Mouse (Mus musculus) hindbrain, postnatal 0 days (tissue): ENCODE data around the gene Slc16a9. TPM values are rescaled to one million over a fixed set of nuclear protein-coding genes. Genes with fewer than 3 reads are reported as not detected.

Experiments
- ATAC-seq: fragments of 200-750 bp; cut with Nextera tagmentation; 2 replicates; pipeline ENCODE4 v1.8.0; 2017; ENCODE audit warnings: mild to moderate bottlenecking, moderate TSS enrichment, moderate library complexity
- DNase-seq: peaks from one replicate; pipeline ENCODE4 v3.0.0-alpha.2; 2015; ENCODE audit warnings: low spot score
- H3K27ac ChIP-seq: fragments of 300-500 bp; sonication (generic); 2 replicates; pipeline ENCODE4 v1.5.1; 2014; ENCODE audit warnings: mild to moderate bottlenecking
- H3K27me3 ChIP-seq: fragments of 300-500 bp; sonication (generic); 2 replicates; pipeline ENCODE4 v1.6.1; 2014; ENCODE audit warnings: low read length, mixed read lengths; ENCODE audit not compliant: insufficient read depth
- H3K36me3 ChIP-seq: fragments of 300-500 bp; sonication (generic); 2 replicates; pipeline ENCODE4 v1.6.1; 2014; ENCODE audit warnings: low read length, mixed read lengths; ENCODE audit not compliant: insufficient read depth
- H3K4me1 ChIP-seq: fragments of 300-500 bp; sonication (generic); 2 replicates; pipeline ENCODE4 v1.6.1; 2014; ENCODE audit warnings: antibody characterized with exemption, low read length, mixed read lengths; ENCODE audit not compliant: insufficient read depth
- H3K4me2 ChIP-seq: fragments of 300-500 bp; sonication (generic); 2 replicates; pipeline ENCODE4 v1.6.1; 2014; ENCODE audit warnings: low read depth, mild to moderate bottlenecking, low read length, moderate library complexity, mixed read lengths
- H3K4me3 ChIP-seq: fragments of 300-500 bp; sonication (generic); 2 replicates; pipeline ENCODE4 v1.5.1; 2014; ENCODE audit warnings: low read length
- H3K9ac ChIP-seq: fragments of 300-500 bp; sonication (generic); replicated peaks from 2 replicates; pipeline ENCODE4 v1.6.1; 2014; ENCODE audit warnings: mild to moderate bottlenecking, low read length, moderate library complexity, mixed read lengths
- H3K9me3 ChIP-seq: fragments of 300-500 bp; sonication (generic); 2 replicates; pipeline ENCODE4 v1.6.1; 2016; ENCODE audit warnings: low read length, mixed read lengths
- CTCF ChIP-seq: IDR thresholded peaks from 2 replicates; pipeline ENCODE4 v1.5.1; 2016; ENCODE audit warnings: antibody characterized with exemption, control low read depth, low read depth
- WGBS: fragments of 180-500 bp; shearing (Covaris S2); extraction: QIAGEN DNeasy Blood & Tissue Kit; methylation state at CpG from one replicate; pipeline ENCODE4 v1.1.7; 2014; 5-methylcytosine and 5-hydroxymethylcytosine counted together
- polyA plus RNA-seq: library from polyadenylated mRNA; unstranded; fragments of >200 nt; fragmentation: Nextera tagmentation; extraction: Ambion mirVana; gene quantifications from 2 replicates; pipeline ENCODE4 v1.2.1, GENCODE M21; 2015
- total RNA-seq: library from RNA; depleted of rRNA; stranded (reverse); fragments of >200 nt; gene quantifications from 2 replicates; pipeline ENCODE4 v1.2.3, GENCODE M21; 2014

Gene Slc16a9
- total and polyA plus RNA-seq, 2 experiments from 2014 or later = 4.7 to 11.6 TPM

DNA sequence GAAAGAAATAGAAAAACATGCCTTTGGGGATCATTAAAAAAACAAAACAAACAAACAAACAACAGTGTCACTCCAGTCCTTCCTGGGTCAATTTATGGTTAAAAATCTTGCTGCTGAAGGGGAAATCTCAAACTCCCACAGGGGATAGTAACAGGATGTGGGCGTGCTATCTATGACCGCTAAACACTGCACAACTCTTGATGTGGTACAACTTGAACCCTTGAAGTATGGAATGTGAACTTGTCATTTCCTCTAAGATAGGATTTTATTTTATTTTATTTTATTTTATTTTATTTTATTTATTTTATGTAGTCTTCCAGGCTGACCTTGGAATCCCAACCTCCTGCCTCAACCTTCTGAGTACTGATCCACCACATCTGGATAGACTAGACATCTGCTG is 54.2 kb downstream of the Slc16a9 start:
- DNase-seq = no peak
- TF ChIP-seq CTCF = no peak
- no peaks in the 10 kb centered on the region for H3K9me3 ChIP-seq
- no peak for ATAC-seq
- H3K27me3 ChIP-seq = no peaks in the 10 kb centered on the region
- no peaks in the 10 kb centered on the region for H3K36me3 ChIP-seq
- no peaks in the 10 kb centered on the region for H3K4me1 ChIP-seq
- no peak overlapping the region for H3K9ac ChIP-seq
- no peak overlapping the region for H3K4me2 ChIP-seq
- no peak overlapping the region for H3K4me3 ChIP-seq
- WGBS = 80% methylated on average over 2 of the region's 2 CpGs
- H3K27ac ChIP-seq = no peak overlapping the region

DNA sequence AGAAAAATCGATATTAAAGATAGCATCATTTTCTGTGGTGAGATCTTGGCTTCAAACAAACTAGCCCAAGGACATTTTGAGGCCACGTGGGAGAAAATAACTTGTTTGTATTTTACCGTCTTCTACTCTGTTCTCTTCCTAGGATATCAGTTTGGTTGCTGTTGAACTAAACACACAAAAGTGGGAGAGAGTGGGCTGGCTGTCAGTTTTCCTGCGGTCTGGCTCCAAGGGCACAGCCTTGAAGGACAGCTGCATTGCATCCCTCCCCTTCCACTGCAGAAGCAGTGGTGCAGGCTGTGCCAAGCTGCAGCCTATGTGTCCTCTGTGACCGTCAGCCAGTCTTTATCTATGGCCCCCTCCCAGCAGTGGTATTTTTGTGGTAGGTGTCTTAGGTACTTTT is 54.8 kb downstream of the Slc16a9 start:
- H3K36me3 ChIP-seq = no peaks in the 10 kb centered on the region
- H3K9me3 ChIP-seq = no peaks in the 10 kb centered on the region
- H3K27me3 ChIP-seq = no peaks in the 10 kb centered on the region
- H3K4me1 ChIP-seq = no peaks in the 10 kb centered on the region
- TF ChIP-seq CTCF = no peak
- no peak for DNase-seq
- H3K4me2 ChIP-seq = no peak overlapping the region
- H3K27ac ChIP-seq = no peak overlapping the region
- H3K4me3 ChIP-seq = no peak overlapping the region
- no peak overlapping the region for H3K9ac ChIP-seq
- 53% methylated on average over 5 of the region's 5 CpGs for WGBS
- ATAC-seq = no peak

DNA sequence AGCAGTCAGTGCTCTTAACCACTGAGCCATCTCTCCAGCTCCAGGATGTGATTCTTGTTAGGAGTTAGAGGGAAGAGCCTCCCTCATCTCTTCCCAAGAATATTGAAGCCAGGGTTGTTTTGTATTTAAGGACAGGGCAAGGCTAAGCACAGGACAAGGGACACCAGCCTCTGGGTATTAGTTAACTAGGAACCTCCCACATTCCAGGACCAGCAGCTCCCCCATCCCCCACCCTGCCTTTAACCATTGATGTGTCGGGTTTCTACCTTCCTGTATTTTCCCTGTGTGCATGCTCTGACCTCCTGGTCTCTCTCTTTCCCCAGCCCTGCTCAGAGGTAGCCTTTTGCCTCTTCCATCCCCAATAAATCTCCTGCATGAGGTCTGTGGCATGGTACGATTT is 56.3 kb downstream of the Slc16a9 start:
- no peak for DNase-seq
- no peaks in the 10 kb centered on the region for H3K36me3 ChIP-seq
- H3K27me3 ChIP-seq = no peaks in the 10 kb centered on the region
- WGBS = 48% methylated on average over 2 of the region's 2 CpGs
- no peak overlapping the region for H3K4me2 ChIP-seq
- H3K9ac ChIP-seq = no peak overlapping the region
- TF ChIP-seq CTCF = no peak
- H3K4me3 ChIP-seq = no peak overlapping the region
- no peak for ATAC-seq
- no peaks in the 10 kb centered on the region for H3K9me3 ChIP-seq
- no peaks in the 10 kb centered on the region for H3K4me1 ChIP-seq
- H3K27ac ChIP-seq = no peak overlapping the region

DNA sequence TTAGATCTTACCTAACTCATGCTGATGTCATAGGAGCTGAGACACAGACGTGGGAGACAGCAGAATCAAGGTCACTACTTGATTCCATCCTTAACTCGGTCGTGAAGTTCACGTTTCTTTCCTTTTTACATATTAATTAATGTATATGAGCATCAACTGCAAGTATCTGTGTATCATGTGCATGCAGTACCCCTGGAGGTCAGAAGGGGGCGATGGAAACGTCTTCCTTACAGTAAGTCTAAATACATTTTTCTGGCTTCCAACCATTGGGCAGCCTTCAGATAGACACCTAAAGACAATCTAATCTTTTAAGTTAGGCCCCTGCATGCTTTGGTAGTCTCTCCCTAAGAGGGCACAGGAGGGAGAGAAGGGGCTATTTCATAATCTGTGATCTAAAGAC is 58.3 kb downstream of the Slc16a9 start:
- Histone ChIP-seq H3K9me3 (no peaks in the 10 kb centered on the region), H3K4me1 (no peaks in the 10 kb centered on the region), H3K36me3 (no peaks in the 10 kb centered on the region), H3K27me3 (no peaks in the 10 kb centered on the region), H3K27ac (no peak overlapping the region), H3K4me3 (no peak overlapping the region), H3K9ac (no peak overlapping the region), H3K4me2 (no peak overlapping the region)
- DNase-seq (peak; percentile 27), ATAC-seq (no peak)
- TF ChIP-seq CTCF = peak; percentile 55
- 87% methylated on average over 6 of the region's 6 CpGs for WGBS

DNA sequence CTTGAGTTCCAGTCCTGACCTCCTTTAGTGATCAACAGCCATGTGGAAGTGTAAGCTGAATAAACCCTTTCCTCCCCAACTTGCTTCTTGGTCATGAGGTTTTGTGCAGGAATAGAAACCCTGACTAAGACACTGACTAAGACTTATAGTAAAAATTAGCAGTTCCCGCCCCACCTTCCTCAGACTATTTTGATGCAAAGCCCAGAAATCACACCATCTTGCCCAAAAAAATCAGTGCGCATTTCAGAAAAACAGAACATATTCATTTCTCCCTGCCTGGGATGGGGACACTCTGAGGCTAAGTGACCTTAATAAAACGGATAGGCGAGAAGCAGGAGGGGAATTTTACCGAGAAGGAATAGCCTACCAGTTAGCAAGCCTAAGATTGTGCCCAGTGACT is 60.8 kb downstream of the Slc16a9 start:
- no peaks in the 10 kb centered on the region for H3K36me3 ChIP-seq
- H3K9ac ChIP-seq = no peak overlapping the region
- no peaks in the 10 kb centered on the region for H3K27me3 ChIP-seq
- no peak for ATAC-seq
- TF ChIP-seq CTCF = no peak
- no peak overlapping the region for H3K27ac ChIP-seq
- H3K9me3 ChIP-seq = no peaks in the 10 kb centered on the region
- no peak overlapping the region for H3K4me3 ChIP-seq
- H3K4me2 ChIP-seq = no peak overlapping the region
- no peak for DNase-seq
- no peaks in the 10 kb centered on the region for H3K4me1 ChIP-seq
- WGBS = 84% methylated on average over 5 of the region's 5 CpGs

DNA sequence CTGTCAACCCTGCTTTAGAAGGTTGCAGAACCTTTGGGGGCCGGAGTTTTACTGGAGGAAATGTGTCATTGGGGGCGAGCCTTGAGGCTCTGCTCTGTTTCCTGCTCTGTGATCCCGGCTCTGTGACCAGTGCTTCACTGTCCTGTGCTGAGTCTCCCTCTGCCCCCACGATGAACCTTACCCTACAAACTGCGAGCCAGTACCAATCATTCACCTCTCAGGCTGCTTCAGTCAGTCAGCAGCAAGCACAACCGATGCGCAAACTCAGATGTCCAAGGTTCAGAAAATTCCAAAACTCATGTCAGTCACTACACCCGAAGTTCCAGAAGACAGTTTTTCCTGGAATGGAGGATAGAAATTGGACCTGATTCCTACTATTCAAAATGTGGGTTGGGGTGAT is 64.5 kb downstream of the Slc16a9 start:
- no peaks in the 10 kb centered on the region for H3K36me3 ChIP-seq
- H3K9ac ChIP-seq = no peak overlapping the region
- H3K9me3 ChIP-seq = no peaks in the 10 kb centered on the region
- DNase-seq (no peak), ATAC-seq (no peak)
- H3K27ac ChIP-seq = no peak overlapping the region
- WGBS = 92% methylated on average over 8 of the region's 8 CpGs
- no peak overlapping the region for H3K4me3 ChIP-seq
- no peak for TF ChIP-seq CTCF
- H3K4me2 ChIP-seq = no peak overlapping the region
- no peaks in the 10 kb centered on the region for H3K27me3 ChIP-seq
- no peaks in the 10 kb centered on the region for H3K4me1 ChIP-seq

DNA sequence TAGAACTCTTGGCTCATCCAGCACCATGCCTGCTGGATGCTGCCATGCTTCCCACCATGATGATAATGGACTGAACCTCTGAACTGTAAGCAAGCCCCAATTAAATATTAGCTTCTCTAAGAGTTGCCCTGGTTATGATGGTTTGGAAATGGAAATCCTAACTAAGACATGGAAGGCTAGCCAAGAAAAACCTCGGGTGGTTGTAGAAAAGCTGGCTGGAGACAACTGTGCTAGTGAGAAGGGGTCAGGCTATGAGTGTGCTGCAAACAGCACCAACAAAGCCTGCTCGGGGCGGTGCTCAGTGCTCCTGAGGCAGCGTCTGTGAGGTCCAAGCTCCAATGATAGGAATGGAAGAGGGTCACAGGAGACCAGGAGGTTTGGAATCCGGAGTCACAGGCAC is 65.7 kb downstream of the Slc16a9 start:
- Histone ChIP-seq H3K4me1 (no peaks in the 10 kb centered on the region), H3K9ac (no peak overlapping the region), H3K9me3 (no peaks in the 10 kb centered on the region), H3K36me3 (no peaks in the 10 kb centered on the region), H3K4me3 (no peak overlapping the region), H3K27ac (no peak overlapping the region), H3K27me3 (no peaks in the 10 kb centered on the region), H3K4me2 (no peak overlapping the region)
- TF ChIP-seq CTCF = no peak
- no peak for ATAC-seq
- DNase-seq = no peak
- WGBS = 80% methylated on average over 5 of the region's 5 CpGs
